Mouse (Mus musculus) adrenal gland, adult 8-10 months (tissue): Measurements from ENCODE around the gene Arhgef25. TPM values are rescaled to one million over a fixed set of nuclear protein-coding genes. Genes with fewer than 3 reads are reported as not detected.
"Not testable (repeated sequence)": the region's sequence is repeated elsewhere in the genome, so short reads cannot be mapped to it uniquely, and the experiment has no call there.

ENCODE experiments used
- DNase-seq: peaks from one replicate; pipeline ENCODE4 v3.0.0; 2022
- total RNA-seq, 4 experiments: library from RNA; stranded (reverse); gene quantifications; 2 replicates each; pipeline ENCODE4 v1.2.4; 2022

Gene Arhgef25
- total RNA-seq, 4 experiments from 2014 or later, result 24.8 to 52.1 (median 37.9) TPM

DNA sequence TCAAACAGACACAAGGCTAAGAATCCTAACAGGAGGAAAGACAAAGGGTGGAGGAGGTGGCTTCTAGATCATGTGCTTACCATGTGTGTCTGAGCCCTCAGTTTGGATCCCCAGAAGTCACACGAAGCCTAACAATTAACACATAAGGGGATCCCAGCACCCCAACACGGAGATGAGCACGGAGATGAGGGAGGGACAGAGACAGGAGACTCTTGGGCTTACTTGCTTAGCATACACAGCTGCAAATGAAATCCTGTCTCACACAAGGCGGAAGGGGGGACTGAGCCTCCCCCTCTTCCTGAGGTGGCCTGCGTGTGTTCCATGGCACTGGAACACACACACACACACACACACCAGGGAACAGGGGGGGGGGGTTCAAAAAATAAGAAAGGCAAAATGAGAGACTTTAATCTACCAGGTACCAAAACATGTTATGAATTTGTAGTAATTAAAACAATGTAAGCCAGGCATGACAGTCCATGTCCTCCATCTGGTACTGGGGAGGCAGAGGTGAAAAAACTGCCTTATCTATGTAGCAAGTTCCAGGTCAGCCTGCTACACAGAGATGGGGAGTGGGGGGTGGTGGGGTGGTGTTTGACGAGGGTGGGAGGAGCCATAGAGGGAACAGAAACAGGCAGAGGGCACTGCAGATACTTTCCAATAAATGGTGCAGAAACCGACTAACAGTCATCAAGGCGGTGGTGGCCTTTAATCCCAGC is 54.6 kb downstream of the Arhgef25 start:
- no peak for DNase-seq

DNA sequence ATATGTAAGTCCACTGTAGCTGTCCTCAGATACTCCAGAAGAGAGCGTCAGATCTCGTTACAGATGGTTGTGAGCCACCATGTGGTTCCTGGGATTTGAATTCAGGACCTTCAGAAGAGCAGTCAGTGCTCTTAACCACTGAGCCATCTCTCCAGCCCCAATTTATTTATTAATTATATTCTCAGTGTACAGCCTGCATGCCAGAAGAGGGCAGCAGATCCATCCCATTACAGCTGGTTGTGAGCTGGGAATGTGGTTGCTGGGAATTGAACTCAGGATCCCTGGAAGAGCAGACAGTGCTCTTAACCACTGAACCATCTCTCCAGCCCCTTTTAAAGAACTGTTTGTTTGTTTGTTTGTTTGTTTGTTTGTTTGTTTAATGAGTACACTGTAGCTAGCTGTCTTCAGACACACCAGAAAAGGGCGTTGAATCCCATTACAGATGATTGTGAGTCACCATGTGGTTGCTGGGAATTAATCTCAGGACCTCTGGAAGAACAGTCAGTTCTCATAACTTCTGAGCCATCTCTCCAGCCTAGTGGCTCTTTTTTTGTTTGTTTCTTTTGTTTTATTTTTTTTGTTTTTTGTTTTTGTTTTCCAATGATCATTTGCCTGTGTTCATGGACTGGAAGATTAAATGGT is 55.4 kb downstream of the Arhgef25 start:
- DNase-seq, result not testable (repeated sequence)

Other genes with a start within 250 kb of the Arhgef25 start
- 100 to 1,000 TPM; 140 to 170 (median 157) TPM for gene Ctdsp2, start 211.4 kb downstream of the Arhgef25 start, total RNA-seq
- gene Avil, start 189.4 kb downstream of the Arhgef25 start, total RNA-seq, result 1 to 10 TPM; 1.6 to 2.4 (median 2.0) TPM
- gene Tsfm, start 159.2 kb downstream of the Arhgef25 start, total RNA-seq, result 10 to 100 TPM; 67.1 to 71.5 (median 68.1) TPM
- 10 to 100 TPM; 19.3 to 33.1 (median 26.4) TPM for gene Mettl1, start 148.7 kb downstream of the Arhgef25 start, total RNA-seq
- gene Eef1akmt3, start 148.6 kb downstream of the Arhgef25 start, total RNA-seq, result under 1 TPM; 0.12 to 0.66 (median 0.37) TPM
- gene Cyp27b1, start 141.8 kb downstream of the Arhgef25 start, total RNA-seq, result under 1 TPM; 0.41 to 0.83 (median 0.53) TPM
- gene March9, start 129.9 kb downstream of the Arhgef25 start, total RNA-seq, result 10 to 100 TPM in 2 of 4 experiments, 1 to 10 TPM in 2; 8.9 to 11.3 (median 10.3) TPM
- 100 to 1,000 TPM; 197 to 246 (median 230) TPM for gene Cdk4, start 126.5 kb downstream of the Arhgef25 start, total RNA-seq
- 100 to 1,000 TPM; 120 to 138 (median 128) TPM for gene Tspan31, start 119.8 kb downstream of the Arhgef25 start, total RNA-seq
- gene Agap2, start 114.8 kb downstream of the Arhgef25 start, total RNA-seq, result 1 to 10 TPM; 3.0 to 7.5 (median 5.5) TPM
- 100 to 1,000 TPM; 139 to 153 (median 150) TPM for gene Os9, start 69.0 kb downstream of the Arhgef25 start, total RNA-seq
- gene B4galnt1, start 24.9 kb downstream of the Arhgef25 start, total RNA-seq, result 10 to 100 TPM in 2 of 4 experiments, 1 to 10 TPM in 2; 8.8 to 13.4 (median 11.1) TPM
- gene Slc26a10, start 9.4 kb downstream of the Arhgef25 start, total RNA-seq, result 1 to 10 TPM in 1 of 4 experiments, under 1 TPM in 3; 0.21 to 2.3 (median 0.48) TPM
- gene Dtx3, start 5.6 kb upstream of the Arhgef25 start, total RNA-seq, result 100 to 1,000 TPM in 2 of 4 experiments, 10 to 100 TPM in 2; 61.1 to 158 (median 116) TPM
- gene Pip4k2c, start 21.5 kb upstream of the Arhgef25 start, total RNA-seq, result 10 to 100 TPM; 53.2 to 59.6 (median 57.1) TPM
- gene Kif5a, start 73.3 kb upstream of the Arhgef25 start, total RNA-seq, result 10 to 100 TPM in 3 of 4 experiments, 1 to 10 TPM in 1; 6.8 to 18.6 (median 14.5) TPM
- gene Dctn2, start 76.3 kb upstream of the Arhgef25 start, total RNA-seq, result 100 to 1,000 TPM; 175 to 202 (median 198) TPM
- gene Mbd6, start 98.9 kb upstream of the Arhgef25 start, total RNA-seq, result 10 to 100 TPM; 43.1 to 84.1 (median 62.3) TPM
- 100 to 1,000 TPM in 1 of 4 experiments, 10 to 100 TPM in 3; 79.7 to 107 (median 92.0) TPM for gene Mars, start 121.7 kb upstream of the Arhgef25 start, total RNA-seq
- 1 to 10 TPM; 2.2 to 5.0 (median 3.6) TPM for gene Arhgap9, start 131.9 kb upstream of the Arhgef25 start, total RNA-seq
- 1 to 10 TPM; 4.4 to 6.4 (median 5.2) TPM for gene Gli1, start 151.9 kb upstream of the Arhgef25 start, total RNA-seq
- gene Inhbe, start 164.3 kb upstream of the Arhgef25 start, total RNA-seq, result under 1 TPM in 1 of 4 experiments, not detected in 3; 0.11 TPM
- not detected for gene Inhbc, start 180.3 kb upstream of the Arhgef25 start, total RNA-seq
- gene R3hdm2, start 190.2 kb upstream of the Arhgef25 start, total RNA-seq, result 100 to 1,000 TPM; 116 to 158 (median 131) TPM